Mouse (Mus musculus) liver, embryonic 12.5 days (tissue): Measurements from ENCODE around the gene Macrod2. TPM values are rescaled to one million over a fixed set of nuclear protein-coding genes. Genes with fewer than 3 reads are reported as not detected.

Experiments
- ATAC-seq: fragments of 200-750 bp; cut with Nextera tagmentation; 2 replicates; pipeline ENCODE4 v1.8.0; 2017; ENCODE audit warnings: moderate number of reproducible peaks, mild to moderate bottlenecking, moderate library complexity
- H3K27ac ChIP-seq: fragments of 300-500 bp; sonication (generic); 2 replicates; pipeline ENCODE4 v1.5.1; 2016; ENCODE audit warnings: mild to moderate bottlenecking
- H3K27me3 ChIP-seq: fragments of 300-500 bp; sonication (generic); replicated peaks from 2 replicates; pipeline ENCODE4 v1.6.1; 2016; ENCODE audit warnings: mild to moderate bottlenecking, moderate library complexity
- H3K36me3 ChIP-seq: fragments of 300-500 bp; sonication (generic); 2 replicates; pipeline ENCODE4 v1.6.1; 2016; ENCODE audit warnings: mild to moderate bottlenecking, moderate library complexity
- H3K4me1 ChIP-seq: fragments of 300-500 bp; sonication (generic); 2 replicates; pipeline ENCODE4 v1.6.1; 2016
- H3K4me2 ChIP-seq: fragments of 300-500 bp; sonication (generic); 2 replicates; pipeline ENCODE4 v1.6.1; 2016; ENCODE audit warnings: mild to moderate bottlenecking, moderate library complexity
- H3K4me3 ChIP-seq: fragments of 300-500 bp; sonication (generic); 2 replicates; pipeline ENCODE4 v1.5.1; 2016; ENCODE audit warnings: mild to moderate bottlenecking, moderate library complexity
- H3K9ac ChIP-seq: fragments of 300-500 bp; sonication (generic); 2 replicates; pipeline ENCODE4 v1.6.1; 2016; ENCODE audit warnings: mild to moderate bottlenecking, moderate library complexity
- H3K9me3 ChIP-seq: fragments of 300-500 bp; sonication (generic); replicated peaks from 2 replicates; pipeline ENCODE4 v1.6.1; 2016; ENCODE audit warnings: mild to moderate bottlenecking, moderate library complexity
- whole genome bisulfite sequencing: fragments of 180-500 bp; shearing (Covaris S2); methylation state at CpG from one replicate; pipeline ENCODE4 v1.1.7; 2016; ENCODE audit not compliant: insufficient replicate concordance; 5-methylcytosine and 5-hydroxymethylcytosine counted together
- polyA plus RNA-seq: library from polyadenylated mRNA; unstranded; fragments of >200 nt; fragmentation: Nextera tagmentation; extraction: Ambion mirVana; gene quantifications from 2 replicates; pipeline ENCODE4 v1.2.1, GENCODE M21; 2016

Gene Macrod2
- polyA plus RNA-seq, 1 experiment from 2014 or later: 11.3 TPM

DNA sequence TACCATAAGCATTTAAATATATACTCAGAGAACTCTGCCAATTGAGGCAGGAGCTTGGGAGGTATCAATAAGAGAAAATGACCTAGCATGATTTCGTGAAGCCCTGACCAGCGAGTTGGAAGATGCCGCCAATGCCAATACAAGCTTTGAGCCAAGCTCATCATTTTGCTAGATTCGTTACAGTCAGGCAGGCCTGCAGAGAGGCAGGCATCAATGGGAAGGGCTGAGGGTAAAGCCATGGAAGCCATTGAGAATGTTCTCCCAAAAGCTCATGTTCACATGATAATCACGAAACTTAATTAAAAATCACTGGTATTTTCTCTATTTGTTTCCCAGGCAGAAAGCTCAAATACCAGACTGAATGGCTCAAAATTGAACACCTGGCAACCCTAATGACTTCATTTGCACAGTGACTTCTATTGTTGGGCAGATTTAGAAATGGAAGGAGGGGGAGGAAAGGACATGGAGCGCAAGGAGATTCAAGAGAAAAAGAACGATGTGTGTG lies 928.9 kb downstream of the Macrod2 start:
- H3K9ac ChIP-seq: no peak overlapping the region

DNA sequence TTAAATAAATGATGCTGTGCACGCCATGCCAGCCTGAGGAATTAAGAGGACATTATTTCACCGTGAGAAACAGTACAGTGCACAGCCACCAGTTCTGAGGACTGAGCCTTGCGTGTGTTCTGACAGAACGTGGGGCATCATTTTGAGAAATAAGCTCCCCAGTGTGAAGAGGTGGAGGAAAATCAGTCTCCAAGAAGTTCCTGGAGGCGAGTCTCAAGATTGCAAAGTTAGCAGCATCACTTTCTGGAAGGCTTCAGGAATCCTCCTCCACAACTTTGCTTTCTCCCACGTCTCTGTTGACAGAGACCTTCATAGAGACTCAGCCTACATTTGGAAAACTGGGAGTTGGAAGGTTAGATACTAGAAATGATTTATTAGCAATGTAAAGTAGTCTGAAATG lies 932.2 kb downstream of the Macrod2 start:
- Histone ChIP-seq H3K27ac (no peak overlapping the region), H3K9me3 (no peaks in the 10 kb centered on the region), H3K36me3 (no peaks in the 10 kb centered on the region), H3K4me1 (no peaks in the 10 kb centered on the region), H3K9ac (no peak overlapping the region), H3K4me2 (no peak overlapping the region), H3K4me3 (no peak overlapping the region), H3K27me3 (no peaks in the 10 kb centered on the region)
- ATAC-seq: no peak
- WGBS: 53% methylated on average over 6 of the region's 6 CpGs

More for the DNA sequence above, 928.9 kb downstream of the Macrod2 start:
- no peak overlapping the region for H3K27ac ChIP-seq
- 77% methylated on average over 7 of the region's 7 CpGs for WGBS
- H3K9me3 ChIP-seq: no peaks in the 10 kb centered on the region
- H3K4me1 ChIP-seq: no peaks in the 10 kb centered on the region
- H3K36me3 ChIP-seq: no peaks in the 10 kb centered on the region
- H3K4me3 ChIP-seq: no peak overlapping the region
- H3K4me2 ChIP-seq: no peak overlapping the region
- no peak for ATAC-seq
- no peaks in the 10 kb centered on the region for H3K27me3 ChIP-seq

DNA sequence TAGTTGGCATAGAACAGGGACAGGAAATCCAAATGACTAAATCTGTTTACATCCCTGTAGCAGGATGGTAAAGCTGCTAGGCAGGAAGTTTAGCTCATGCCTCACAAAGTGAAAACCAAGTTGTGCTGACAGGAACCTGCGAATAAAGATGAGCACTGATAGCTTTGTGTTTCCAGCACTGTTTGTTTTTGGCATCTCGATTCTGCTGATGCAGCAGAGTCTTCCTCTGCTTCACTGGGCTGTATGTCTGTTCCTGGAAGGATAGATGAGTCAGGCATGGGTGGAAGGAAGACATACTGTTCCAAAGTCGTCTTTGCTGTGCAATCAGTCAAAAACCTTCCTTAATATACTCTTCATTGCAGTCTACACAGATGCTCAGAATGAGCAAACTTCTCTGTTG lies 942.6 kb downstream of the Macrod2 start:
- no peaks in the 10 kb centered on the region for H3K27me3 ChIP-seq
- H3K4me3 ChIP-seq: no peak overlapping the region
- H3K9me3 ChIP-seq: no peaks in the 10 kb centered on the region
- H3K4me2 ChIP-seq: no peak overlapping the region
- WGBS: 27% methylated on average over 3 of the region's 3 CpGs
- no peak overlapping the region for H3K9ac ChIP-seq
- H3K4me1 ChIP-seq: no peaks in the 10 kb centered on the region
- ATAC-seq: no peak
- H3K36me3 ChIP-seq: no peaks in the 10 kb centered on the region
- no peak overlapping the region for H3K27ac ChIP-seq

DNA sequence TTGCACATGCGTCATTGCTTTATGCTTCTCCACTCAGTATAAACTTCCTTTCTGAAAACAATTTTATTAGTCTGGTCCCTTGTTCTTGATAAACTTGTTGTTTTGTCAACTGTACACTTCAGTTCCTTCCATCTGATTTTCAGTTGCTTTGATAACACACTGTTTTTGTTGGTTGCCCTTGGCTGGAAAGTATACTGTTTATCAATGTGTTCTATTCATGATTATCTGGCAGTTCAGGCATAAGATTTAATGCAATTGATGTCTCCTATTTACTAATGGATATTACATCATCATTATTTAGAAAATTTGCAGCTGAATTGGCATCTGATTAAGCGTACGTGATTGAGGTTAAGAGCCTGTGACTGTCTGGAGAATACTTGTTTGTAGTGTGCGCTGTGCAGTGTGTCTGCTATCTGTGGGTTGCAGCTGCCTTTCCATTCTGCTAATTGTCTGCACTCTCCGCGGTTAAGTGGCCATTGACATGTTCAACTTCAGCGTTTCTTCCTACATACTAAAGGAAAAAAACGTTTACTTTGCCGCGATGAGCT lies 949.0 kb downstream of the Macrod2 start:
- Histone ChIP-seq H3K9ac (no peak overlapping the region), H3K9me3 (no peaks in the 10 kb centered on the region), H3K4me2 (no peak overlapping the region), H3K27ac (no peak overlapping the region), H3K4me3 (no peak overlapping the region), H3K4me1 (no peaks in the 10 kb centered on the region), H3K27me3 (no peaks in the 10 kb centered on the region), H3K36me3 (no peaks in the 10 kb centered on the region)
- ATAC-seq: no peak
- WGBS: 63% methylated on average over 10 of the region's 10 CpGs

DNA sequence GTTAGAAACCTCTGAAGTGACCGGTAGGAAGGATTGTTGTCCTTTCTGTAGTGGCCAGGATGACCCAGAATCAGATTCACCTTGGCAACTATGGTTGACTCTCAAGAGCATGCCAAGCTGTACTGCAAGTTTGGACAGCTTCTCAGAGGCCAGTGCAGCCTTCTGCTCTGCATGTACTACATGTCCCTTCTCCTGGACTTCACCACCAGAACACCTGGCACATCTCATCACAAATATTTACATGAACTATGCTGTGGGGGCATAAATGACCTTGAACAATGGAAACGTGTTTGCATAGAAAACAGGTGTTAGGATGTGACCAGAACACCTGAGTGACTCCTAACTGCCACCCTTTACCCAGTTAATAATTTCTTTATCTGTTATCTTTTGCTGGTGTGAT lies 957.5 kb downstream of the Macrod2 start:
- no peaks in the 10 kb centered on the region for H3K9me3 ChIP-seq
- no peak overlapping the region for H3K9ac ChIP-seq
- ATAC-seq: no peak
- H3K27me3 ChIP-seq: no peaks in the 10 kb centered on the region
- H3K27ac ChIP-seq: no peak overlapping the region
- no peak overlapping the region for H3K4me2 ChIP-seq
- H3K36me3 ChIP-seq: no peaks in the 10 kb centered on the region
- H3K4me3 ChIP-seq: no peak overlapping the region
- WGBS: 57% methylated on average over 2 of the region's 2 CpGs
- no peaks in the 10 kb centered on the region for H3K4me1 ChIP-seq

DNA sequence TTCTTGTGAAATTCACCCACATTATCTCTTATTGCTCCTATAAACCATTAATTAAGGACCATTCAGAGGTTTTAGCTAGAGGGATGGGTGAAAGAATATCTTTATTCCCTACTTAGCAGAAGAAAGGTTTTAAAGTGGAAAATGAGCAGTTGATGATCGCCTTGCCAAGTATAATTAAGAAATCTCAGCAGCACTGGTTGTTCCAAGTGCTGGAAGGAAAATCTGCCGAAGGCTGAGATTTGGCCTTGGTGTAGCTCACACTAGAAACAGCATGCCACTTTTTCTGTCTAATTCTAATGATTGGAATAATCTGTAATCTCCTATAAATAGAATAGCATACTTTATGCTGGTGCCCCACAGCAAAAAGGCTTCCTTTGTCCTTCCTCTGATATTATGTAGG lies 993.5 kb downstream of the Macrod2 start:
- WGBS: 70% methylated on average over 2 of the region's 2 CpGs
- no peaks in the 10 kb centered on the region for H3K36me3 ChIP-seq
- no peak for ATAC-seq

DNA sequence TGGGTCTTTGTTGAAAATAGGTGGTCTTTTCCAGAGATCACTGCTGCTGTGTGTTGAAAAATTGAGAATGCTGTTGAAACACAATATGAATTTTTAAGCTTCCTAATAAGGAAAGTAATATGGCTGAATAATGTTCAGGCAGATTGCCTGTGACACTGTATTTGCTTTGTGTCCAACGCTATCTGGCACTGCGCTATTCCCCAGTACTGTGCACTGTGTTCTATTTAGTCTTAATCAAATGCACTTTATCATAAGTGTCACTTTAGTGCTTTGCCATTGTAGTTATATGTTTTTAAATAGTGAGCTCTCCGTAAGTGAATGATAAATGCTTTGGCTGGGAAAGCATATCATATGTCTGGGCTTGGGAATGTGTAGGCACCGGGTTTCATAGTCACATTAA lies 996.1 kb downstream of the Macrod2 start:
- no peaks in the 10 kb centered on the region for H3K27me3 ChIP-seq
- H3K4me1 ChIP-seq: no peaks in the 10 kb centered on the region
- H3K4me2 ChIP-seq: no peak overlapping the region
- H3K27ac ChIP-seq: no peak overlapping the region
- no peaks in the 10 kb centered on the region for H3K36me3 ChIP-seq
- no peaks in the 10 kb centered on the region for H3K9me3 ChIP-seq
- no peak for ATAC-seq
- no peak overlapping the region for H3K9ac ChIP-seq
- no peak overlapping the region for H3K4me3 ChIP-seq
- WGBS: 74% methylated on average over 4 of the region's 4 CpGs

More for the DNA sequence above, 993.5 kb downstream of the Macrod2 start:
- H3K4me1 ChIP-seq: no peaks in the 10 kb centered on the region
- no peaks in the 10 kb centered on the region for H3K9me3 ChIP-seq
- no peaks in the 10 kb centered on the region for H3K27me3 ChIP-seq
- no peak overlapping the region for H3K4me2 ChIP-seq
- H3K9ac ChIP-seq: no peak overlapping the region
- no peak overlapping the region for H3K4me3 ChIP-seq
- no peak overlapping the region for H3K27ac ChIP-seq

DNA sequence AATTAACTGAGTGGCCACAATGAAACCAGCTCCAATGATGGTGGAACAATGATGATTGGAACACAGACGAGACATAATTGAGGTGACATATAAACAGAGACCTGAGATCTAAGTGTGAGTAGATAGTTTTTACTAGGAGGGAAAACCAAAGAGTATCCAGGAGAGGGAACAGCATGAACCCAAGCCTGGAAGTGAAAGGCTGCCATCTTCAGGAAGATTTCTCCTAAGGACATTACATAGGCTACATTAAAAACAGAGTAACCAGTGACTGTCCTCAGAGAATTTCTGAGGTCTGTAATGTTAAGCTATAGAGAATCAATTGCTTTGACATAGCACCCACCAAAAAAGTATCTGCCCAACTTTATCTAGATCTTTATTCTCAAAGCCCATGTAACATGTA lies 999.7 kb downstream of the Macrod2 start:
- no peak for ATAC-seq
- 26% methylated on average over 1 of the region's 1 CpGs for WGBS

DNA sequence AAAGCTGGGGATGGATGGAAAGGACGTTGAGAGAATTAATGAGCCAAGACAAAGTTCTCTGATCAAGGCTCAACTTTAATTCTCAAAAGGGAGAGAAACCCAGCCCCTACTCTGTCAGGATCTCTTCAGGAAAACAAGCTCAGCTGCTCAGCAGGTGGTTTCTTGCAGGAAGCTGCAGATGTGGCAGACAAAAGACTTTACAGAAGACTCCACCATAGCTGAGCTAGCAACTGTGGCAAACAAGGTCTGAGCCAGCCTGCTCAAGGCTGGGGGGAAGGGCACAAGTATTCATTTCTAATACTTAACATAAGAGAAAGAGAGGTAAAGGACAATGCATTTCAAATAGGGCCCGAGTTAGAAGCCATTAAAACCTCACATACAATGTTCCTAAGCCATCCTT lies 1013.7 kb downstream of the Macrod2 start:
- no peaks in the 10 kb centered on the region for H3K27me3 ChIP-seq
- H3K27ac ChIP-seq: no peak overlapping the region
- H3K36me3 ChIP-seq: no peaks in the 10 kb centered on the region
- H3K4me1 ChIP-seq: no peaks in the 10 kb centered on the region
- no peak overlapping the region for H3K4me3 ChIP-seq
- H3K9ac ChIP-seq: no peak overlapping the region
- ATAC-seq: no peak
- no peak overlapping the region for H3K4me2 ChIP-seq
- no peaks in the 10 kb centered on the region for H3K9me3 ChIP-seq
- 14% methylated on average over 2 of the region's 2 CpGs for WGBS

More for the DNA sequence above, 999.7 kb downstream of the Macrod2 start:
- H3K9me3 ChIP-seq: no peaks in the 10 kb centered on the region
- no peak overlapping the region for H3K27ac ChIP-seq
- H3K9ac ChIP-seq: no peak overlapping the region
- no peak overlapping the region for H3K4me3 ChIP-seq
- H3K27me3 ChIP-seq: no peaks in the 10 kb centered on the region
- H3K4me1 ChIP-seq: no peaks in the 10 kb centered on the region
- no peak overlapping the region for H3K4me2 ChIP-seq
- no peaks in the 10 kb centered on the region for H3K36me3 ChIP-seq

DNA sequence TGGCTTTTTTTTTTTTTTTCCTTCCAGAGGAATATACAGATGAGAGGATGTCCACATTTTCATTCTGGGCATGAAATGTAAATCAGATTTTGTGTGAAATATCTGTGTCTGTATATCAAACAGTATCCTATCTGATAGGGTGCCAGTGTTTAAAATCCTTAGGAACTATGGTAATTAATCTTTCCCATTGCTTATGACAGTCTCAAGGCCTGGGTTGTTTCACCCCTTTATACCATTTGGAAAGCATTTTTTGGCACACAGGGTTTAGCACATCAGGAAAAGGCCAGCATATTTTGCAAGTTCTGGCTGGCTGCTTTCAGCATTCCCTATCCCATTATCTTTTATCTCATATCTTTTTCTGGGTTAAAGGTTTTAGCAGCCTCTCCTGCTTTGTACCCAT lies 1021.3 kb downstream of the Macrod2 start:
- Histone ChIP-seq H3K27me3 (no peaks in the 10 kb centered on the region), H3K27ac (no peak overlapping the region), H3K4me3 (no peak overlapping the region), H3K9ac (no peak overlapping the region), H3K4me1 (no peaks in the 10 kb centered on the region), H3K4me2 (no peak overlapping the region), H3K9me3 (no peaks in the 10 kb centered on the region), H3K36me3 (no peaks in the 10 kb centered on the region)
- no peak for ATAC-seq

DNA sequence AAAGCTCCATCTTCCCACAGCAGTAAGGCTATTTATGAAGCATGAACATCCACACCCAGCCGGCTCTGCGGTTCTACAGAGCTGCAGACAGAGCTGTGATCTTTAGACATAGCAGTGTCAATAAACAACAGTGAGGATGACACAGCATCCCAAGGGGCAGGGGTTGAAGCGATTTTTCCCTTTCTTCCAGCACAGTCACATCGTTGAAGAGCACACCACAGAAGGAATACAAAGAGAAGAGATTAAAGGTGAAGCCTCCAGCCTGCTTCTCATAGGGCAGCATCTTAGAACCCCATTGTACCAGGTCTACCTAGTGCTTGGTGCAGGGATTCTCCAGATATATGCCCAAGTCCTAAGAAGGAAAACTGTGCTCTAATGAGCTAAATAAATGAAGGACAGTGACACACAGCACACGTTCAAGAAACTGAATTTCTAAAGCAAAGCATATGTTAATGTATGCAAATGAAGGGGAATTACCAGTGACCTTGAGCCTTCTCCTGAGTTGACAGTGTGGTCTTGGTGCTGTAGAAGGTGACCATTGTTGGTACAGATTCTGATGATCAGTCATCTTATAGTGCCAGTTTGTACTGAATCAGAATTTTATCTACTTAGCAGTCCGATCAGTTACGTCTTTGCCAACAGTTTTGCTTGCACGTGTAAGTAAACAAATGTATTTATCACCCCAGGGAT lies 1021.9 kb downstream of the Macrod2 start:
- no peaks in the 10 kb centered on the region for H3K36me3 ChIP-seq
- no peaks in the 10 kb centered on the region for H3K27me3 ChIP-seq
- no peak for ATAC-seq
- no peak overlapping the region for H3K4me3 ChIP-seq
- H3K4me1 ChIP-seq: no peaks in the 10 kb centered on the region
- WGBS: 47% methylated on average over 8 of the region's 8 CpGs
- H3K4me2 ChIP-seq: no peak overlapping the region
- H3K9me3 ChIP-seq: no peaks in the 10 kb centered on the region
- H3K27ac ChIP-seq: no peak overlapping the region
- H3K9ac ChIP-seq: no peak overlapping the region

DNA sequence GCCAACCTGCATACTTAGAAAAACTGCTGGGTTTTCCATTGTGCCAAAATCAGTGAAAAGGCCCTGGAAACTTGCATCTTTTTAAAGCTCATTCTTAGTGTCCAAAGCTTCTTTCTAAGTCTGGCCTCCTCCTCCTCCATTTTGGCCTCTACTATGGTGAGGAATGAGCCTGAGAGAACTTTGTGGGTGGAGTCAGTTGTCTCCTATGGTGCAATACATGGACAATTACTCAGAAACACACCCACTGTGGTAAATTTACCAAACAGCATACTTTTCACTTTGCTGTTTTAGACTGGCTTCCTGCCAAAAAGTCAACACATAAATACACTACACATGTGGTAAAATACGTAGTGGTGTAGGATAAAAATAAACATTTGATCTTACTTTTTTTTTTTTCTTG lies 1024.7 kb downstream of the Macrod2 start:
- Histone ChIP-seq H3K36me3 (no peaks in the 10 kb centered on the region), H3K4me2 (no peak overlapping the region), H3K9ac (no peak overlapping the region), H3K27ac (no peak overlapping the region), H3K4me3 (no peak overlapping the region), H3K4me1 (no peaks in the 10 kb centered on the region), H3K9me3 (no peaks in the 10 kb centered on the region), H3K27me3 (no peaks in the 10 kb centered on the region)
- WGBS: 47% methylated on average over 1 of the region's 1 CpGs
- ATAC-seq: no peak

DNA sequence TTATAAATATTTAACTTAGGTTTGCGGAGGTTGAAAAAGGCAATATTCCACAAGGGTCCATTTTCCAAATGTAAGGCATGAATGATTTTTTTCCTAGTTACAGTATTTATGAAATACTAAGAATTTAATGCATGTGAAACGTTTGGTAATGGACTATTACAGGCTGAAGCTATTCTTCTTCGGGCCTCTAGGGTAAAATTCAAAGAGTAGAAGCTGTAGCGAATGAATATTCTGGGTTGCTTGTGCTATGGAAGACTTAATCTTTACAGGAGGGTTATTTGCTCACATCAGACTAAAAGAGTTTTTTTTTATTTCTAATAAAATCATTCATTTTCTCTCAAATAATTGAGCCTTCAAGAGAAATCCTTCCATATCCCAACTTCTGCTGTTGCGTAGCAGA lies 1039.0 kb downstream of the Macrod2 start:
- no peaks in the 10 kb centered on the region for H3K4me1 ChIP-seq
- WGBS: 72% methylated on average over 5 of the region's 5 CpGs
- H3K36me3 ChIP-seq: no peaks in the 10 kb centered on the region
- no peak overlapping the region for H3K9ac ChIP-seq
- no peaks in the 10 kb centered on the region for H3K27me3 ChIP-seq
- no peaks in the 10 kb centered on the region for H3K9me3 ChIP-seq
- H3K4me2 ChIP-seq: no peak overlapping the region
- no peak for ATAC-seq
- no peak overlapping the region for H3K4me3 ChIP-seq
- no peak overlapping the region for H3K27ac ChIP-seq
